Mouse (Mus musculus) T-helper 2 cell (primary cell): ENCODE measurements at regions not wholly inside any gene's neighbourhood (a gene's known extent, or its start where the extent isn't known, plus 50 kb on each side); places are given as distances from the start of the nearest gene placed in this dataset.

Experiments
- in situ Hi-C: fragments of 300-600 bp; cut with MboI, MseI; formaldehyde crosslinking; loops from one replicate; pipeline ENCODE4 v1.15.1; 2025; ENCODE audit warnings: high pct_unique_total_duplicates

- in situ Hi-C loops: no loop called here
These were observed 280.7 kb upstream of the Htr2a start for GRCm38 (mm10) chr14:74359663-74360552.

- in situ Hi-C loops: no loop called here
These were observed 256.2 kb upstream of the Htr2a start for GRCm38 (mm10) chr14:74384481-74384880.

GRCm38 (mm10) chr14:74392419-74392818, 248.2 kb upstream of the Htr2a start:
- in situ Hi-C loops: no loop called here

- in situ Hi-C loops: no loop called here
These were observed 243.4 kb upstream of the Htr2a start for GRCm38 (mm10) chr14:74397202-74397601.

GRCm38 (mm10) chr14:74409441-74409840, 231.2 kb upstream of the Htr2a start:
- in situ Hi-C loops: no loop called here

- in situ Hi-C loops: no loop called here
These were observed 212.4 kb upstream of the Htr2a start for GRCm38 (mm10) chr14:74428226-74428625.

- in situ Hi-C loops: no loop called here
These were observed 176.5 kb upstream of the Htr2a start for GRCm38 (mm10) chr14:74464027-74464682.

GRCm38 (mm10) chr14:74495504-74495903, 145.1 kb upstream of the Htr2a start:
- in situ Hi-C loops: no loop called here

GRCm38 (mm10) chr14:74511521-74511920, 129.1 kb upstream of the Htr2a start:
- in situ Hi-C loops: no loop called here

- in situ Hi-C loops: no loop called here
These were observed 124.2 kb upstream of the Htr2a start for GRCm38 (mm10) chr14:74516451-74516850.

GRCm38 (mm10) chr14:74519531-74519930, 121.1 kb upstream of the Htr2a start:
- in situ Hi-C loops: no loop called here

GRCm38 (mm10) chr14:74521669-74522068, 119.0 kb upstream of the Htr2a start:
- in situ Hi-C loops: no loop called here

GRCm38 (mm10) chr14:74527246-74527645, 113.4 kb upstream of the Htr2a start:
- in situ Hi-C loops: no loop called here

- in situ Hi-C loops: no loop called here
These were observed 111.2 kb upstream of the Htr2a start for GRCm38 (mm10) chr14:74529368-74529951.

GRCm38 (mm10) chr14:74538187-74538586, 102.5 kb upstream of the Htr2a start:
- in situ Hi-C loops: no loop called here

- in situ Hi-C loops: no loop called here
These were observed 96.6 kb upstream of the Htr2a start for GRCm38 (mm10) chr14:74544028-74544427.

GRCm38 (mm10) chr14:74551091-74551490, 89.5 kb upstream of the Htr2a start:
- in situ Hi-C loops: no loop called here

GRCm38 (mm10) chr14:74553636-74554035, 87.0 kb upstream of the Htr2a start:
- in situ Hi-C loops: no loop called here

GRCm38 (mm10) chr14:74558359-74558758, 82.3 kb upstream of the Htr2a start:
- in situ Hi-C loops: no loop called here
